Mouse (Mus musculus) CH12.LX (cell line): ENCODE results near the gene Pom121l2. TPM values are rescaled to one million over a fixed set of nuclear protein-coding genes. Genes with fewer than 3 reads are reported as not detected.
A peak's percentile ranks its signal among the peaks of the same experiment; 100 is the strongest.

Experiments
- DNase-seq: peaks from one replicate; pipeline ENCODE4 v3.0.0-alpha.2; 2013; ENCODE audit errors: extremely low read depth
- H3K27ac ChIP-seq: 2 replicates; pipeline ENCODE4 v1.5.1; 2012; ENCODE audit warnings: low read depth, mild to moderate bottlenecking, control low read depth, moderate library complexity; ENCODE audit not compliant: insufficient read depth
- H3K27me3 ChIP-seq: replicated peaks from 2 replicates; pipeline ENCODE3; 2012; ENCODE audit warnings: inconsistent platforms
- H3K36me3 ChIP-seq, 2 experiments: replicated peaks in 1 of 2; 2 replicates each; pipeline versions ENCODE3 to v1.6.1; 2012; ENCODE audit warnings: inconsistent platforms in 1 of 2, low read length in 1 of 2, mild to moderate bottlenecking in 1 of 2, mixed read lengths in 1 of 2, moderate library complexity in 1 of 2; ENCODE audit not compliant: control insufficient read depth in 1 of 2, insufficient read depth in 1 of 2
- H3K4me1 ChIP-seq, 2 experiments: 2 replicates each; pipeline ENCODE4 v1.6.1; 2012; ENCODE audit warnings: inconsistent platforms in 1 of 2, moderate library complexity in 1 of 2; ENCODE audit not compliant: insufficient read depth in 2 of 2, control insufficient read depth in 1 of 2
- H3K4me2 ChIP-seq: 2 replicates; pipeline ENCODE4 v1.6.1; 2012; ENCODE audit warnings: low read depth, mild to moderate bottlenecking, control low read depth; ENCODE audit not compliant: poor library complexity, insufficient read depth, severe bottlenecking
- H3K4me3 ChIP-seq, 3 experiments: fragments of 150-350 bp in 1 of 3; sonication (generic) in 1 of 3; replicated peaks in 1 of 3; 2 replicates each; pipeline versions ENCODE3 to v1.5.1; 2011 to 2012; ENCODE audit warnings: low read depth in 2 of 3, low read length in 2 of 3, mild to moderate bottlenecking in 2 of 3, moderate library complexity in 2 of 3, control low read depth in 1 of 3, improper control_type of control experiment in 1 of 3, inconsistent platforms in 1 of 3, mixed read lengths in 1 of 3; ENCODE audit not compliant: poor library complexity in 1 of 3
- H3K79me2 ChIP-seq: replicated peaks from 2 replicates; pipeline ENCODE4 v1.6.1; 2012; ENCODE audit warnings: mild to moderate bottlenecking, moderate library complexity; ENCODE audit not compliant: control insufficient read depth, poor library complexity, insufficient read depth, severe bottlenecking; ENCODE audit errors: extremely low read depth
- H3K9ac ChIP-seq: 2 replicates; pipeline ENCODE4 v1.6.1; 2012; ENCODE audit warnings: low read depth, mild to moderate bottlenecking, control low read depth, moderate library complexity; ENCODE audit not compliant: insufficient read depth
- H3K9me3 ChIP-seq: replicated peaks from 2 replicates; pipeline ENCODE3; 2012; ENCODE audit warnings: low read length, inconsistent platforms, mixed read lengths
- CHD1 ChIP-seq: IDR thresholded peaks from 2 replicates; pipeline ENCODE4 v1.6.1; 2012; ENCODE audit warnings: low read depth, low read length, improper control_type of control experiment, inconsistent platforms
- CTCF ChIP-seq, 2 experiments: IDR thresholded peaks in 1 of 2; conservative IDR thresholded peaks in 1 of 2; 2 replicates each; pipeline ENCODE4 v1.5.1; 2011 to 2012; ENCODE audit warnings: low read depth in 2 of 2, low read length in 2 of 2, improper control_type of control experiment in 1 of 2, inconsistent platforms in 1 of 2, mild to moderate bottlenecking in 1 of 2, moderate library complexity in 1 of 2
- ELF1 ChIP-seq: IDR thresholded peaks from 2 replicates; pipeline ENCODE4 v1.6.1; 2014; ENCODE audit warnings: low read depth, mild to moderate bottlenecking, inconsistent platforms, low read length, improper control_type of control experiment
- EP300 ChIP-seq: IDR thresholded peaks from 2 replicates; pipeline ENCODE4 v1.6.1; 2011; ENCODE audit warnings: low read length, improper control_type of control experiment
- ETS1 ChIP-seq: conservative IDR thresholded peaks from 2 replicates; pipeline ENCODE4 v1.6.1; 2012; ENCODE audit warnings: low read depth, mild to moderate bottlenecking, inconsistent platforms, low read length, improper control_type of control experiment, moderate library complexity
- HCFC1 ChIP-seq: IDR thresholded peaks from 2 replicates; pipeline ENCODE4 v1.6.1; 2012; ENCODE audit warnings: low read depth, mild to moderate bottlenecking, inconsistent platforms, low read length, improper control_type of control experiment
- IRF4 ChIP-seq: IDR thresholded peaks from 2 replicates; pipeline ENCODE4 v1.6.1; 2014; ENCODE audit warnings: low read depth, mild to moderate bottlenecking, inconsistent platforms, low read length, improper control_type of control experiment
- JUND ChIP-seq: conservative IDR thresholded peaks from 2 replicates; pipeline ENCODE4 v1.6.1; 2011; ENCODE audit warnings: low read depth, low read length, improper control_type of control experiment
- MAZ ChIP-seq: IDR thresholded peaks from 2 replicates; pipeline ENCODE4 v1.6.1; 2012; ENCODE audit warnings: low read depth, mild to moderate bottlenecking, inconsistent platforms, low read length, improper control_type of control experiment, moderate library complexity
- MXI1 ChIP-seq: IDR thresholded peaks from 2 replicates; pipeline ENCODE4 v1.6.1; 2011; ENCODE audit warnings: mild to moderate bottlenecking, low read depth, low read length, improper control_type of control experiment
- POLR2A ChIP-seq: IDR thresholded peaks from 2 replicates; pipeline ENCODE4 v1.6.1; 2011; ENCODE audit warnings: low read depth, mild to moderate bottlenecking, improper control_type of control experiment, low read length
- POLR2AphosphoS2 ChIP-seq: IDR thresholded peaks from 2 replicates; pipeline ENCODE4 v1.6.1; 2011; ENCODE audit warnings: low read depth, low read length, improper control_type of control experiment
- RAD21 ChIP-seq: IDR thresholded peaks from 2 replicates; pipeline ENCODE4 v1.6.1; 2011; ENCODE audit warnings: low read depth, mild to moderate bottlenecking, low read length, improper control_type of control experiment, moderate library complexity
- SIN3A ChIP-seq: IDR thresholded peaks from 2 replicates; pipeline ENCODE4 v1.6.1; 2012; ENCODE audit warnings: low read length, improper control_type of control experiment, inconsistent platforms
- SMC3 ChIP-seq: IDR thresholded peaks from 2 replicates; pipeline ENCODE4 v1.6.1; 2011; ENCODE audit warnings: low read depth, low read length, improper control_type of control experiment
- TCF12 ChIP-seq: IDR thresholded peaks from 2 replicates; pipeline ENCODE4 v1.6.1; 2014; ENCODE audit warnings: low read depth, mild to moderate bottlenecking, inconsistent platforms, low read length, improper control_type of control experiment
- USF2 ChIP-seq: conservative IDR thresholded peaks from 2 replicates; pipeline ENCODE4 v1.6.1; 2011; ENCODE audit warnings: low read depth, low read length, improper control_type of control experiment
- ZKSCAN1 ChIP-seq: IDR thresholded peaks from 2 replicates; pipeline ENCODE4 v1.6.1; 2012; ENCODE audit warnings: low read depth, inconsistent platforms, low read length, improper control_type of control experiment, borderline replicate concordance
- ZMIZ1 ChIP-seq: IDR thresholded peaks from 2 replicates; pipeline ENCODE4 v1.6.1; 2012; ENCODE audit warnings: low read depth, mild to moderate bottlenecking, inconsistent platforms, low read length, improper control_type of control experiment
- ZNF384 ChIP-seq: IDR thresholded peaks from 2 replicates; pipeline ENCODE4 v1.6.1; 2012; ENCODE audit warnings: low read depth, low read length, improper control_type of control experiment, inconsistent platforms
- dilution Hi-C: fragments of 300-500 bp; cut with MboI; formaldehyde crosslinking; loops from 2 replicates; pipeline ENCODE4 v1.14.3; 2020; ENCODE audit warnings: low sequenced_read_pairs; ENCODE audit not compliant: extremely low pct_unique_long_range_greater_than_20kb, extremely low pct_ligation_motif_present
- in situ Hi-C: fragments of 300-500 bp; cut with MboI; formaldehyde crosslinking; loops from 3 replicates; pipeline ENCODE4 v1.14.3; 2019; ENCODE audit warnings: low sequenced_read_pairs, low pct_ligation_motif_present, low pct_unique_long_range_greater_than_20kb, mixed read lengths
- polyA plus RNA-seq: library from polyadenylated mRNA; unstranded; fragments of >175 nt; gene quantifications from 2 replicates; pipeline ENCODE4 v1.2.1, GENCODE M21; 2012; ENCODE audit warnings: low read depth; ENCODE audit not compliant: insufficient read length
- total RNA-seq, 2 experiments: library from RNA; depleted of rRNA; stranded (reverse); fragments of 300-350 nt in 1 of 2; fragments of >200 nt in 1 of 2; gene quantifications; 2 replicates each; pipeline ENCODE4 v1.2.3; 2012 to 2014

The Pom121l2 gene
- total and polyA plus RNA-seq, 3 experiments = not detected

DNA sequence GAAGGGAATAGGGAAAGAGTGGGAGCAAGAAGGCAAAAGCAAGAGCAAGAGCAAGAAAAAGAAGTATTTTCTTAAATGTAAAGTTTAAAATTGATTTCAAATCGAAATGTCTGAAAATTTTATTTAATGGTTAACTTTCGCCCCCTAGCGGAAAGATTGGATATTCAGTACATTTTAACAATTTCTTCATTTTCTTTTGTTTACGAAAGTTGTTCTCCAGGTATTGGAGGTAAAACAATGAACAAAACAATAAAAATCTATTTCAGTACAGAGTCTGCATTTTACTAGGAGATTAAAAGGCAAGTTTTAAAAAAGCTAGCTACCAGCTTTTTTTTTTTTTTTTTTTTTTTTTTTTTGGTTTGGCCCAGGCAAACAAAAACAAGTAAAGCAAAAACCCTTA is 49.5 kb downstream of the Pom121l2 start:
- peak; percentile 50 for DNase-seq
- peak overlapping the region; percentile 71; the same call in 1 of the 2 replicates for H3K4me2 ChIP-seq
- TF ChIP-seq ZKSCAN1 = no peak
- TF ChIP-seq MAZ = no peak
- TF ChIP-seq TCF12 = no peak
- no peak for TF ChIP-seq USF2
- TF ChIP-seq POLR2AphosphoS2 = no peak
- TF ChIP-seq HCFC1 = no peak
- TF ChIP-seq ZMIZ1 = no peak
- no peak for TF ChIP-seq MXI1
- no peak for TF ChIP-seq ELF1
- no peak for TF ChIP-seq JUND
- TF ChIP-seq CTCF (conservative IDR thresholded peaks at IDR 0.05 in 1 of 2, IDR thresholded peaks at IDR 0.05 in 1 of 2; ENCODE audit: low read depth in 2 of 2, low read length in 2 of 2) = peak in 1 of 2 experiments; percentile 65; a peak in 3 of 4 replicates
- TF ChIP-seq SMC3 = peak; percentile 13; the same call in 1 of the 2 replicates
- TF ChIP-seq SIN3A = no peak
- TF ChIP-seq RAD21 = peak; percentile 71
- TF ChIP-seq ETS1 = no peak
- TF ChIP-seq ZNF384 = peak; percentile 84
- TF ChIP-seq, all 38 proteins: peak for 4
- dilution Hi-C loops = no loop called here
- H3K27ac ChIP-seq = no peak overlapping the region
- peaks cover 2% of the 10 kb centered on the region for H3K27me3 ChIP-seq
- peaks cover 3 to 13% of the 10 kb centered on the region in 2 experiments; a peak in 3 of 4 replicates for H3K4me1 ChIP-seq
- peak overlapping the region in 1 of 3 experiments; percentile 12 for H3K4me3 ChIP-seq
- H3K9ac ChIP-seq = no peak overlapping the region
- in situ Hi-C loops = loop anchor here (5.0 to 25.0 kb wide), 4 partner anchors 103 to 1732 kb away; partner anchors contain the start of genes Hist1h1a, Hist1h2ab, Hist1h3a and Hist1h3b
- no peaks in the 10 kb centered on the region for H3K79me2 ChIP-seq
- no peaks in the 10 kb centered on the region for H3K9me3 ChIP-seq
- H3K36me3 ChIP-seq = no peaks in the 10 kb centered on the region

DNA sequence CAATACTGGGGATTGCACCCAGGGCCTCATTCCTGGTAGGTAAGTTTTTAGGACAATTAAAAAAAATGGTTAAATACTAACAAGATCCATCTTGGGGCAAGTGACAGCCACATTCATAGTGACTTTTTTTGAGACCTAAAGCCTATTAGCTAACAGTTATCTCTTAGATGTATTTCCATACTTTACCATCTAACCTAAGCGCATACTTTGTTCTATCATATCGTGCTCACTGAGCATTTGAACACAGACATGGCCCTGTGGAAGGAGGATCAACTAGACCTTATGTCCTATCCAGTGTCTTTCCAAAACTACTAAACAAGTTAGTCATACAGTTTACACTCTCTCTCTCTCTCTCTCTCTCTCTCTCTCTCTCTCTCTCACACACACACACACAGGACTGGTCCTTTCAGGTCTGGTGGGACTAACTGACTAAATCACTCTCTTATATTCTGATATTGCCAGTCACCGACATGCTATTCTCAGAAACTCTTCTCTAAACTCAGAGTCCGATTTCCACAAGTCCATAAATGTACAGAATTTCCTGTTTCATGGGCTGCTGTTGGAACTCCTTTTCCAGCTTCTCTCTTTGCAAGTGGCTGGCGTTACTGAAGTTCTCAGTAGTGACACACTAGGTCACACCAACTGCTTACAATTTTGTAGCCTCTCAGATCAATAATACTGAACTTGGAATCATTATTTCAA is 52.9 kb downstream of the Pom121l2 start:
- dilution Hi-C loops = no loop called here
- TF ChIP-seq CHD1 (no peak), MXI1 (no peak), POLR2A (no peak), IRF4 (no peak), TCF12 (no peak), JUND (no peak), EP300 (no peak)
- TF ChIP-seq, all 38 proteins: peak for 0
- Histone ChIP-seq H3K4me3 (no peak overlapping the region), H3K27ac (no peak overlapping the region), H3K4me2 (peak overlapping the region; percentile 78; the same call in 1 of the 2 replicates), H3K9me3 (no peaks in the 10 kb centered on the region), H3K9ac (peak overlapping the region; percentile 92), H3K36me3 (no peaks in the 10 kb centered on the region), H3K79me2 (no peaks in the 10 kb centered on the region), H3K27me3 (no peaks in the 10 kb centered on the region), H3K4me1 (peaks cover 3 to 25% of the 10 kb centered on the region in 2 experiments; a peak in 3 of 4 replicates)
- peak; percentile 41 for DNase-seq
- in situ Hi-C loops = loop anchor here (5.0 to 25.0 kb wide), 4 partner anchors 107 to 1728 kb away; partner anchors contain the start of genes Hist1h1a, Hist1h2ab, Hist1h3a and Hist1h3b
